Mouse (Mus musculus): ENCODE measurements around the gene Tnfrsf25. TPM values are rescaled to one million over a fixed set of nuclear protein-coding genes. Genes with fewer than 3 reads are reported as not detected.

Tnfrsf25 gene
- under 1 TPM; 0.49 to 0.58 TPM for total RNA-seq (2023)

DNA sequence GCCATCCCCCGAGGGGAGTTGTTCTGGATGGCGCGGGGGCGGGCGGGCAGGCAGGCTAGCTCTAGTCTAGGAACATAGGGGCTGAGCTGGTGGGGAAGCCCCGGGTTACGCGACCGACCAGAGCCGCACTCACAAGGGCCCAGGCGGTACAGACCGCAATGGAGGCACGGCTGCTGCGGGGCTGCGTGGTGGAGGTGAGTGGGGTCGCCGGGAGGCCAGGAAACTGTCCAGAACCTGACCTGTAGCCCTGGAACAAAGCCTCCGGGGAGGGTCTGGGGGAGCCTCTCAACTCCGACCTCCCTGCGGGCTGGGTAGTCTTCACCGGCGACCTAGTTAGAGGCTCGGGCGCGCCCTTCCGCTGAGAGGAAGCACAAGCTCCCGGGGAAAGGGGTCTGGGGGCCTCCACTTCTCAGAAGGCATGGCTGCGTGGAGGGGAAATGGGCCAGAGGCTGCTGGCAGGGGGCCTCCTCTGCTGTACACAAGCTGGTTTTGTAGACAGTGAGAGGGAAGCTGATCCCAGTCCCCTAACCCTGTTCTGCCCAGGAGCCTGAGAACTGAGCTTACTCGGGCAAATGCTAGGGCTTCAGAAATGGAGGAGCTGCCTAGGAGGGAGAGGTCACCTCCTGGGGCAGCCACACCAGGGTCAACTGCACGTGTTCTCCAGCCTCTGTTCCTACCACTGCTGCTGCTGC lies at the start of gene Tnfrsf25:
Gene Tnfrsf25, plus strand, starts transcription at position 14 of the 692 bp plus-strand sequence.

DNA sequence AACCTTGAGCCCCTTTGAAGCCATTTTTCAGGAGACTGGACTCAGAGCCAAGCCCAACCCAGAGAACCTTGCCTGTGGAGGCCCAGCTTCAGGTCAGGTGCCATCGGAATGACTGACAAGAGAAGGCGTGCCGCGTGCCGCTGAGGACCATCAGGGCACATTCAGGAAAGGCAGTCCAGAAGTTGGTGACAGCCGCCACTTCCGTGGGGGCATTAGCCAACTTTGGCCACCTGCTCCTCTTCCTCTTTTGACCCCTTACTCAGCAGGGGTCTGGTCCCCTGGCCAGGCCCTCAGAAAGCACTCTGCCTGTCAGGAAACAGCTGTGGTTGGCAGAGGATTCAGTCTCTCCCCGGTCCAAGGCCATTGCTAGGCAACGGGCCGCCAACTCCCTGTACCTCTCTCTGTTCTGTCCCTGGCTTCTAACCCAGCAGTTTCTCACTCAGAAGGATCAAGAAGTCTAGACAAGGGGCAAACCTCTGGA lies 43.6 kb upstream of the Tnfrsf25 start, which contains the start of gene Plekhg5:
Gene Plekhg5, plus strand, starts transcription at position 378 of the 481 bp plus-strand sequence.

DNA sequence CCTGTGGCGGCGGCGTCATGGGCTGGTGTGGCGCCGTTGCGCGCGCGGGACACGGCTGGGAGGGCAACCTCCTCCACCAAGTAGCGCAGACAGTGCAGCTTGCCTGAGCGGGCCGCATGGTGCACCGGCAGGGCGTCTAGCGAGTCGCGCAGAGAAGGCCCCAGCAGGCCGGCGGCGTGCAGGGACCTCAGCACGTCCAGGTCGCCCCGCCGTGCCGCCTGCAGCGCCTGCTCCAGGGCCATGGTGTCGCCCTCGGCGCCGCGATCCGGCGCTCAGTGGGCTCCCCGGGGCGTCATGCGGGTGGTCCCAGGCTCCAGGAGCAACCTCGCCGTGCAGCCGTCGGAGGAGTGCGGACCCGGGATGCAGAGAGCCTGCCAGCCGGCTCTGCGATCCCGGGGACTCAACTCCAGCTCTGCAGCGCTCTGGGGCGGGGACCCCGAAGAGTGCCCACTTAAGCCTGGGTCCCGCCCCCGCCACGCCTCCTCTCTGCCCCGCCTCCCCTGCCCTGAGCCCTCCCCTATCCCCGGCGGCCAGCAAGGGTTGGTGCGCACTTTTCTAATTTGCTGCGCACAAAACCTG lies 36.3 kb downstream of the Tnfrsf25 start, which contains the start of gene Espn:
Gene Espn, minus strand, starts transcription at position 406 of the 579 bp plus-strand sequence.

DNA sequence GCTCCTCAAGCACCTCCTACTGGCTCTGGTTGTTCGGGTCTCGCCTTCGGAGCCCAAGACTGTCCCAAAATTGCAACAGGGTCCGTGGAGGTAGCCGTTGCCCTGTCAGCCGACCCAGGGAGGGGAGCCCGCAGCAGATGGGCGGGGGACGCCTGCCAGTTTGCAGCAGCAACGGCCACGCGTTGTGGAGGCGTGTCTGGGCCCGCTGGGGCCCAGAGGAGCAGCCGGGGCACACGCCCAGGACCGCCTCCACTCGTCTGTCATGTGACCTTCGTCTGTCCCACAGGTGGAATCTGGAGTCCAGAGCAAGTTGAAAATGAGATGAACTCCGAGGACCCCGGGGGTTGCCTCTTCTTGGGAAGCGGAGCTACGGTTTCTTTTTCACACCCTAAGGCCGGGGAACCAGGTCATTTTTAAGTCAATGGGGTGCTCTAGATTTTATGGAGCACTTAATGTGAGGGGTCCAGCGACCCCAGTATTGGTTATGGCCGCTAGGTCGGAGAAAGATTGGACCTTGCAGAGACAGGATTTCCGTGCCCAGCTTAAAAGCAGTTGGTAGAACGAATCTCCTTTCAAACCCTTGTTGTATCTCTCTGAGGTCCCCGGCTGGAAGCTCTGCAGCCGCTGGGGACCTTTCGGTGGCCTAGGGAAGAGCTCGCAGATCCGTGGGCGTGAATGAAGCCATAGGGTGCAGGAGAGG lies 43.0 kb downstream of the Tnfrsf25 start, which contains the start of gene Hes2:
Gene Hes2, plus strand, starts transcription at position 283 of the 700 bp plus-strand sequence.

Other genes starting within 250 kb of the Tnfrsf25 start
- gene Dnajc11, start 182.2 kb upstream of the Tnfrsf25 start, total RNA-seq (2023), result 10 to 100 TPM; 46.3 to 52.5 TPM
- 10 to 100 TPM; 24.7 to 34.0 TPM for gene Thap3, start 126.9 kb upstream of the Tnfrsf25 start, total RNA-seq (2023)
- 1 to 10 TPM; 8.5 to 8.6 TPM for gene Phf13, start 119.7 kb upstream of the Tnfrsf25 start, total RNA-seq (2023)
- gene Klhl21, start 107.1 kb upstream of the Tnfrsf25 start, total RNA-seq (2023), result 10 to 100 TPM; 23.1 to 25.3 TPM
- gene Zbtb48, start 88.3 kb upstream of the Tnfrsf25 start, total RNA-seq (2023), result 10 to 100 TPM; 10.6 to 11.2 TPM
- gene Tas1r1, start 77.4 kb upstream of the Tnfrsf25 start, total RNA-seq (2023), result not detected
- gene Nol9, start 76.6 kb upstream of the Tnfrsf25 start, total RNA-seq (2023), result 10 to 100 TPM; 21.2 to 23.1 TPM
- gene Plekhg5, start 43.4 kb upstream of the Tnfrsf25 start, total RNA-seq (2023), result 1 to 10 TPM; 2.8 to 3.0 TPM
- gene Espn, start 36.4 kb downstream of the Tnfrsf25 start, total RNA-seq (2023), result 1 to 10 TPM; 2.3 to 4.6 TPM
- gene Hes2, start 42.9 kb downstream of the Tnfrsf25 start, total RNA-seq (2023), result not detected
- gene Acot7, start 62.2 kb downstream of the Tnfrsf25 start, total RNA-seq (2023), result 10 to 100 TPM; 15.6 to 19.8 TPM
- gene Gpr153, start 158.3 kb downstream of the Tnfrsf25 start, total RNA-seq (2023), result under 1 TPM; 0.24 to 0.73 TPM
- gene Hes3, start 175.7 kb downstream of the Tnfrsf25 start, total RNA-seq (2023), result not detected
- gene Icmt, start 181.3 kb downstream of the Tnfrsf25 start, total RNA-seq (2023), result 10 to 100 TPM; 16.3 to 18.7 TPM
- not detected for gene Rnf207, start 203.1 kb downstream of the Tnfrsf25 start, total RNA-seq (2023)
- gene Rpl22, start 209.8 kb downstream of the Tnfrsf25 start, total RNA-seq (2023), result 100 to 1,000 TPM; 515 to 640 TPM
- gene Chd5, start 222.7 kb downstream of the Tnfrsf25 start, total RNA-seq (2023), result under 1 TPM; 0.50 to 0.61 TPM